Mouse (Mus musculus) layer of hippocampus, adult 9-11 months (tissue): Measurements from ENCODE around the gene 4932438A13Rik.
A peak's percentile ranks its signal among the peaks of the same experiment; 100 is the strongest.

Source experiments
- DNase-seq: peaks from one replicate; pipeline ENCODE4 v3.0.0; 2022

The 4932438A13Rik gene

DNA sequence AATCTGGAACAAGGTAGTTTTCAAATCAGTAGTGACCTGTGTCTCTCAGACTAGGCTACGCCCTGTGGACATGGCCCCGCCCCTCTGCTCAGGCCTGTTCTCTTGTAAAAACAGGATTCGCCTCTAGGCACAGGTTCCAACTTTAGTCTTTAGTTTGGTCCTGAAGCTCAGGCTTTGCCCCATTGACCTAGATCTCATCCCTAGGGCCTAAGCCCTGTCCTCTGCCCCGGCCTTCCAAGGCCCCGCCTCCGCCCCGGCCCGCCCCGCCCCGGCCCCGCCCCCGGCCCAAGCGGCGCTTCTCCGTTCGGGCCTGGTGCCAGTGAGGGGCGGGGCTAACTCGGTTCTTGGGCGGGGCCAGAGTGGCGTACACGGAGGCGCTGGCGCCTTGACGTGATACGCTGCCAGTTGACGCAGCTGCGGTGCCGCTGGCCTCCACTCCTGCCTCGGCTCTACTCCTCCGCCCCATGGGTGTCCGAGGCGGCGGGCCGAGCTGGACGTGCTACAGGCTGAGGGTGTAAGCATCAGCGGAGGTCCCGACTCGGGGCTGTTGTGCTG lies at the start of gene 4932438A13Rik:
TSS of gene 4932438A13Rik (plus strand) at position 384 of the 555 bp plus-strand sequence.
- peak; percentile 94 for DNase-seq

DNA sequence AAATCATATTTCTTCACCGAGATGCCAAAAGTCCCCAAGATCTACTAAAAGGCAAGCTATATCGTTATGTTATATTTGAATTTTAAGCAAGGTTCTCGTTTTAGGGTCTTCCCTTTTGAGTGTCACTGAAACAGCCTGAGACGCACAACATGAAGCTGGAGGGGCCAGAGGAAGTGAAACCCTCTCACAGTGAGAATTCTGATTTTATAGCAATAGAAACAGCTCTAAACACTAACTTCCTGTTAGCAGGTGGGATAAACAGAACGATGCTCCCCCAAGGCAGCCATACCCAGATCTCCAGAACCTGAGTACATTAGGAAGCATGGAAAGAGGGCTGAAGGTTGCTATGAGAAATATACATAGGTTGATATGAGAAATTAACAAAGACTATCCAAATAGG lies 46.3 kb upstream of the 4932438A13Rik start:
- DNase-seq, result no peak

DNA sequence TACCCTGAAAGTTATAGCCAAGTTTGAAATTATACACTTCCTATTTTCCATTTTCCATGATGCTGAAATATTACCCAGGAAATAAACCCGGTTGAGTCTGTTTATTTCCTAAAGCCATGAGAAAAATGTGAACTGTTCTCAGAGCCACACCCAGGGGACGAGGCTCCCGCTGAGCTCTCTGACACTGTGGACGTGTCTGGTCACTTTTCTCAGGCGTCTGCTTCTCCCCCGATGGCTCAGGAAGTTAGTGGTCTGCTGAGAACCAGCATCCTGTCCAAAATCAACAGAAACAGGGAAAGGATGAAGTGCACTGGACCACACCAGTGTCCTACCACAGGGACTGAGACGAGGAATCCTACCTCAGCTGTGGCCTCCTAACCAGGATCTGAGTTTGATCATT lies 43.5 kb upstream of the 4932438A13Rik start:
- no peak for DNase-seq

DNA sequence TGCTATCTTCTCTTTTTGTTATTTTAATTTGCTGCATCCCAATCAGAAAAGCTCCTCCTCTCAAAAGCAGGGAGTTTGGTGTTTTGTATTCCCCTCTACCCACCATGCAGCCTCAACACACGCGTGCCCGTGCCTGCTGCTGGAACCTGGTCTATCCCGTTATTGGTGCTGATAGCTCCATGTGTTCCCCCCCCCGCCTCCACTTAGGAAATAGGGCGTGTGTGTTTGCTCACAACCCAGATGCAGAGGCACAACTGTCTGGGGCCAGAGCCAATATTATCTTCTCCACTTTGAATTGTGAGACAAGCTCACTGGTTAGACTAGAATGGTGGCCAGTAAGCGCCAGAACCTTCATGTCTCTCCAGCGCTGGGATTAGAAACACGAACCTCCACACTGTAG lies 41.9 kb upstream of the 4932438A13Rik start:
- no peak for DNase-seq

DNA sequence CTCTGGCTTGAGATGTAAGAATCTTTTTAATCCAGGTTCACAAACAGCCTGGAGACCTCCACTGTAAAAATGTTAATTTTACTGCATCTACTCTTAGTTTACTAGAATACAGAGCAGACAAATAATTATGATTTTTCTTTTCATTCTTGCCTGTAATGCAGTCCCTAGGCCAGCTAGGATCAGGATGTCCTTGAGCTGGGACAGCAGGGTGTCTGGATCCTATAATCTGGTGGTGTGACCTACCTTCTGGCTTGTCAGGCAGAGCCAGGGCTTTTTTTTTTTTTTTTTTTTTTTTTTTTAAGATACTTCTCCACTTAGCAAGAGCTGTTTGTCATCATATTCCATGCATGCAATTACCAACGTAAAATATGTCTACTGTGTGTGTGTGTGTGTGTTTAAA lies 37.8 kb upstream of the 4932438A13Rik start:
- no peak for DNase-seq

DNA sequence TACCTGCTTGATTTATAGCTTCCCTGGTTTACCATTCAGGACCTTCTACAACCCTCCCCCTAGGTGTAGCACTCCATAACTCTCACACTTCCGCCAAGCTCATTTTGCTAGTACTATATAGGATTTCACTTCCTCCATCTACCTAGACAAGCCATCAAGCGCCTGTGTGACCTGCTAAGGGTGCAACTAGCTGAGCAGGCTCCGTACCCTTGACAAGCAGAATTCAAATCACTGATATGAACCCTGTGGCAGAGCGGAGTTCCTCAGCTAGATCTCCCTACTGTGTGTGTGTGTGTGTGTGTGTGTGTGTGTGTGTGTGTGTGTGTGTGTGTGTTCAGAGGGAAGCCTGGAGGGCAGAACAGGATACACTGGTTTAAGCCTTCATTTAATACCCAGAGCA lies 37.4 kb upstream of the 4932438A13Rik start:
- no peak for DNase-seq

DNA sequence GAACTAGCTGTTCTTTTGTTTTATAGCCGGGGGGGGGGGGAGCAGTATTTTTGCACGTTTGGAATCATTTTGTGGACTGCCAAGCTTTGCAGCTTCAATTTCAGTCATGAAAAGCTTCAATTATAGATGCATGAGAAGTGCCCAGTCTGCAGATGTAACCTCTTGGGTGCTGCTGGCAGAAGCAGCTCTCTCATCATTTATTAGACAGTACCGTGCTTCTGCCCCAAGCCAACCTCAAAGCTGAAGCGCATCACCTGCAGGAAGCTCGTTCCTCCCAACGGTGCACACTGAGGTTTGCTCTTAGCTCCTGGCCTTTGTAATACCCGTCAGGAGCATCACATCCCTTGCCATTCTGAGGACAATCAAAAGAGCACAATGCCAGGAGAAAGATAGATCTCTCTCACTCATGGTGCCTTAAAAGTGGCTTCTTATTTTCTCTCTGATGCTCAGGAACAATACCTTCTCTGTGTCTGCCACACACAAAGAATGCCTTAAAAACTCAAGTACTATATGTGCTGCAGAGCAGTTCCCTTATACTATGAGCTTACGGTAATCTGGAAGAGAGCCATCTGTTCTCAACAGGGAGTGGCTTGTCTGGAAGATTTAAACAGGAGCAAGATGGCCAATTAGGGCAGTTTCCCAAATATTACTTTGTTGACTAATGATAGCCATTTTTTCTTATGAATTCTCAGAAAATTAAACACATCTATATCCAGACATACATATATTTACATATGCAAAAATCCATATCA lies 35.5 kb upstream of the 4932438A13Rik start:
- DNase-seq, result no peak

DNA sequence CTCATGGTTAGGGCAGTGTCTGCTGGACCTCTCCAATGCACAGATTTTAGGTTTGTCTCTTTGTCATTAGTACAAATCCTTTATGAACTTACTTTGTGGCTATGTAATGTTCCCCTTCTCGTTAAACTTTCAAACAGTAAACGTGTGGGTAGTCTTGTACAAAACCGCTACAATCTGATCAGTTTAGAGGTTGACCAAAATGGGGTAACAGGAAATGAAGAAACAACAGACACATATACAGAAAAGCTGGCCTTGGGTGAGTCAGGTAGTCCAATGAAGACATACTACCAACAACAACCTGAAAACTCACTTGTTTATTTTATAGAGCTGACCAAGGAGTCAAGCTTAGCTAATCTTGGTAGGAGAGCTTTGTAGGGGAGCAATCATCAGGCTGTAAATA lies 32.7 kb upstream of the 4932438A13Rik start:
- DNase-seq, result no peak

DNA sequence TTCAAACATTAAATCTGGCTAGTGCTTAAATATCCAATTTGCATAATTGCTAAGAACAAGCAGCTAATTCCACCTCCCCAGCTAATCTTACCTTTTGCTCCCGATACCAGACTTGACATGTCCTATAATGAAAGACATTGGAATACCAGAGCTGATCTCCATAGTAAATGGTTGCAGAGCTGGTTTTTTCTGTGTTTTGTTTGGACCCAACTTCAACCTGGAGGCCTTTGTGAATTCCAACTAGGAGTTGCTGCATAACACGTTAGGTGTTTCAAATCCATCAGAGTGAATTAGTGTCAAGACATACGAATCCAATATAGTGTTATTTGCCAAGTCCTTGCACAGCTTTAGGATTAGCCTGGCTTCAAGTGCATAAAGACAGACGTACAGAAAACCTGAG lies 28.5 kb upstream of the 4932438A13Rik start:
- DNase-seq, result no peak

DNA sequence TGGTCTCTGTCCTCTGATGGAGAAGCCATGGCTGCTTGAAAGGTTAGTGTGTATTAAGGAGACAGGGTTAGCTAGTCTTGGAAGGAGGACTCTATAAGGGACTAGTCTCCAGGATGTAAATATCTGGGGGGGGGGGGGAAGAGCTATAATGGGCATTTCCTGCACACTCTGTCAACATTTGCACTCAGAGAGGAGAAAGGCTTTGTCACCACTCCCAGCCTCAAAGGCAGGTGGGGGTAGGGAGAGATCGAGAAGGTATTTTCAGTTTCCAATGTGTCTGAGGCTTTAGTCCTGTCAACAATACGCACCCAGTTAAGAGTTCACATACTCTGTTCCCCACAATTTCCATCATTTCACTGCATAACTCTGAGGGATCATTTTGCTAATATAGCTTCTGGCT lies 28.1 kb upstream of the 4932438A13Rik start:
- DNase-seq, result no peak

DNA sequence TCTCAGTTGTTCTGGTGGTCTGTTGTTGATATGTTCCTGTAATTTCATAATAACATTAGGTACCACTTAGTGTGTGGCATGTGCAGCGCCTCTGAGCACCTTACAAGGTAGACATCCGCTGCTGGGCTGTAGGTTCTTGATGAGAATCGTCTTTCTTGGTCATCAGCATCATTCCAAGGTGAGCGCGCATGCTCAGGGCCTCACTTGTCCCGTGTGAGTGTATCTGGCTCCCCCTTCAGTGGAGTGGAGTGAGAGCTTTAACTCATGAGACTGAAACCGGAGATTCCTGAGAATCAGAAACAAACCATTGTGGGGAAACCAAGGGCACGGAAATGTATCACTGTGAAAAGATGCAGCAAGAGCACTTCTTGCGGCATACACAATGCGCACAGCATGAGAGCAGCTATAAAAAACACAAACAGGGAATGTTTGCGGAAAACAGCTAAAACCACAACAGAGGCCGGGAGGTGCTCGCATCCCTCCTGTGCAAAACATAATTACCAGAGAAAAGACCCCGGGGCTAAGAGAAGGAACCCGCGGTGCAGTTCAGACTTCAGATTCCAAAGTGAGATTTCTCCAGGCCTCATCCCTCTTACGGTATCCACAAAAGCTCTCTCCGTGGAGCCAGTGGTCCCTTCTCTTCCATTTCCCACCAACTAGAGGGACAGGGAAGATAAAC lies 27.2 kb upstream of the 4932438A13Rik start:
- DNase-seq, result peak; percentile 16

DNA sequence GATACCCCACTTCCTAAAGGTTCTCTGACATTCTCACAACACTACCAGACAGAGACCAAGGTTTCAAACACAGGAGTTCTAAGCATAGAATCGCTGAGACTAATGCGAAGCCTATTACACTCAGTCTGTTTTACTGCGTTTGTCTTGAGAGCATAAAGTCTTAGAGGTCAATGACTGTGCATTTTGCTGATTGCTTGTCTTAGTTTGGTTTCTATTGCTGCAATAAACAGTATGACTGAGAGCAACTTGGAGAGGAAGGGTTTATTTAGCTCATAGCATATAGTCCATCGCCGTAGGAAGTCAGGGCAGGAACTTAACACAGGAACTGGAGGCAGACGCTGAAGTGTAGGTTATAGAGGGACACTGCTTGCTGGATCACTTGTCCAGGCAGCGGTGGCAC lies 26.1 kb upstream of the 4932438A13Rik start:
- no peak for DNase-seq

DNA sequence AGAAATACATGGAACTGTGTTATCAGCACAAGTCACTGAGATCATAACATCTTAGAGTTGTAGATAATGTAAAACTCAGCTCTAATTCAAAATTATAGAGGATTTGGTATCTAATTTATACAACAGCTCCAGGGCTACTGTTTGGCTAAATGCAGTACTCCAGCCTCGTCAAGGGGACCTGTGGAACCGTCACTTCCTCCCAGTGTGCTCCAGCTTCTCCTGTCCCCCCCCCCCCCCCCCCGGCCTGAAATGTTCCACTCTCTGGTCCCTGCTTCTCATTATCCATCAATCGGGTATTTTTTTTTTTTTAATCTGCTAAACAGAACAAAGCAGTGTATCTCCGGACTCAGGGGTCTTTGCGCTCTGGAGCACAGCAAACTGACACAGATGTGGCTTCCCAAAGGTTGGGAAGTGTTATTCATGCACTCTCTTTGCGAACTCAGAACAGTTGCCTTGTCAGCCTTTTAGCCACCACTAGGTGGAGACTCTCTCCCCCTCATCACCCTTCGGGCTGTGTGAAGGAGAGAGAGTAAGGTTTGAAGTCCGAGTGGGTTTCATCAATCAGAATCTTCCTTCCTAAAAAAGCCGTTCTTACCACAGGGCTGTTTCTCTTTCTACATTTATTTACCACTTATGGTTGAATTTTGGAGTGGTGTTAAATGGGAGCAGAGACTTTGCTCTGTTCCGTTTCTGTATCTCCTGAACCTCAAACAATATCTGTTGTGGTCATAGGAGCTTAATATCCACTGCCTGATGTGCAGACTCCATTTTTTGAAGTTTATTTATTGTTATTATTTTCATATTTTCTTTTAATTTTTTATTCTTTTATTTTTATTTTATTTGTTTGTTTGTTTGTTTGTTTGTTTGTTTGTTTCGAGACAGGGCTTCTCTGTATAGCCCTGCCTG lies 22.0 kb upstream of the 4932438A13Rik start:
- peak; percentile 33 for DNase-seq

DNA sequence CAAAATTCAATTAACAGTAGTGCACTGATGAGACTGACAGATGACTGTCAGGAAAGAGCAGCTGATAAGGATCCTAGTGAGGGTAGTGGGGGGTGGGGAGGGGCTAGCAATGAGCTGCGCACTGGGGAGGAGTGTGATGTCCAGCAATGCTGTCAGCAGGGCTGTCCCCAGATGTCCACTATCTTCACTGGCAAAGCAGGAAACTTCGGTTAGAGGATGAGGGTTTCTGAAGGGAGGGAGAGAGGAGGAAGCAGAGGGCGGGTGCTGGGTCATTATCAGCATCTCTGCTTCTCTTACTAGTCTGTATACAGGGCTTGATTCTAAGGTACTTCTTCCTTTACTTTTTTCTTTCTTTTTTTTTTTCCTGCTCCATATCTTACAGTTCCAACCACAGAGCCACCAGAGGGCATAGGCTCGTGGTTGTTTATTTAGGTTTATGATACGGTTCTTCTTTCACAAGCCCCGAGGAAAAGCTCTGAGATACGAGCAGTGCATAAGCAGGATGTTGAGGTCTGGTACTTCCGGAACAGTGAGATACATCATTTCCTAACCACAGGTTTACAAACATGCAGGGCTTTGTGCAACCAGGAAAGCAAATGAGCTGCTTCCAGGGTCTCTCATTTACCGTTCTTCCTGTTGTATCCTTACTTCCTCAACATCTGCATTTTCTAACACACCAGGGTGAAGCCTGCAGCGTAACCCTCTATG lies 9.0 kb upstream of the 4932438A13Rik start:
- no peak for DNase-seq

DNA sequence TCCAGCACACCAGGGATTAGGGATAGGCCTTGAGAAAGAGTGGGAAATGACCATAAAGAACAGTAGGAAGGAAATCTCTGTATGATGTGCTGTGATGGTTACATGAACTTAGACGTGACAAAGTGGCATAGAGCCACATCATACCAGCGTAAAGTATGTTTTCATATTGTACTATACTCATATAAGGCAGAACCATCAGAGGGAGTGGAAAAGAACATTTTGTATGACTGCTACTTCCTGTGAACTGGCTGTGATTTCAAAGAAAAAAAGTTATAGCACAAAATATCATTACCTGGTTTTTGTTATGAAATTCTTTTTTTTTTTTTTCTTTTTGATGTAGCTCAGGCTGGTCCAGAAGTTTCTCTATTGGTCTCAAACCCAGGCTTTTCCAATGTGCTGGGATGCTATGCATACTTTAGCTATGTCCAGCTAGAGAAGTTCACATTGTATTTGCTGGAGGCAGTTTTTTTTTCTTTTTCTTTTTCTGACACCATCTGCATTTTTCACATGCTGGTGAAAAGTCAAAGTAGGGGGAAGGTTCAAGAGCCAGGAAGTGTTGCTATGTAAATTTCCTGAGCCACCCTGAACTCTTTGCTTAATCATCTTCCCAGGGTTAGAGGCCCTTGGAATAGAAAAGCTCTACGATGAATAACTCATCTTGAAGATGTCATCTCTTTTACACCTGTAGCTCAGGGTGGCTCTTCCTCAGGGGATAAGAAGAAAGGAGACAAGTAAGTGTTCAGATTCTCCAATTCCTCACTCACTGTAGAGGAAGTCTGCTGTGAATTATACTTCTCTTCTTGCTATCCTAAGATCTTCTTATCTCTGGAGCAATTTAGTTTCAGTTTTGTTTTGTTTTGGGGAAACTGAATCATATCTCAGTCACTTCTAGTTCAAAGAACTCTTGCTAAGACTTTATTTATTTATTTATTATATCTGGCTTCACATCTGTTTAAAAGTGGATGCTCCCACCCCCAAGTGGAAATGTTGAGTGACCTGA lies 1.2 kb upstream of the 4932438A13Rik start:
- no peak for DNase-seq

DNA sequence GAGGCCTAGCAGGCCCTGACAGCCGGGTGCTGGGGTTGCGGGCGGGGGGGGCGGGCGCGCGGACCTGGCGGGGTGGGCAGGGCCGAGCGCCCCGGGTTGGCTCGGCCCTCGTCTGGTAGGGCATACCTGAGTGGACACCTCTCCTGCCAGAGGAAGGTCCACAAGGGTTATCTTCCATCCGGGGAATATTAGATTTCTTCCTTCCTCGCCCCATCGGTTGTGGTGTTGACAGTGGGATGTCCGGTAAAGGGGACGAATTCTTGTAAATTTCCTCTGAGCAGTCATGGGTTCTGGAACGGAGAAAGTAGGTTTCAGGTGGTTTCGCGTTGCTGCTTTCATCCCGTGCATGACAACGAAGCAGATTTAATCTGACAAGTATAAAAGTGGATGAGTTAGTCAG lies 523 bp downstream of the 4932438A13Rik start:
- no peak for DNase-seq

DNA sequence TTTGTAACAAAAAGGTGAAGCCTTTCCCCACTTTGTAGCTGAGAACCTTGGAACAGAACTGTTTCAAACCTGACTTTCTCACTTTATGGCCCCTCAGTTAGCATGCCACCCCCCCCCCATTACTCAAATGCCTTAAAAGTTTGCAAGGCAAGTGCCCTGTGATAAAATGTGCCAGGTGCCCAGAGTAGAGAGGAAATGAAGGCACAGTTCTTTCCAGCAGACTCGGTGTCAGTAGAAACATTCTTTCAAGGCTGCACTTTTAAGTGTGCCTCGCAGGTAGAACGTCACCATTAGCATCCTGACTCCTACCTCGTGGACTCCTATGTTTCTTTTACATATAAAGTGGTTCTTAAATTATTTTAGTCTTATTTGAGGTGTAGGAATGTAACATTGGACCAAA lies 977 bp downstream of the 4932438A13Rik start:
- DNase-seq, result no peak

DNA sequence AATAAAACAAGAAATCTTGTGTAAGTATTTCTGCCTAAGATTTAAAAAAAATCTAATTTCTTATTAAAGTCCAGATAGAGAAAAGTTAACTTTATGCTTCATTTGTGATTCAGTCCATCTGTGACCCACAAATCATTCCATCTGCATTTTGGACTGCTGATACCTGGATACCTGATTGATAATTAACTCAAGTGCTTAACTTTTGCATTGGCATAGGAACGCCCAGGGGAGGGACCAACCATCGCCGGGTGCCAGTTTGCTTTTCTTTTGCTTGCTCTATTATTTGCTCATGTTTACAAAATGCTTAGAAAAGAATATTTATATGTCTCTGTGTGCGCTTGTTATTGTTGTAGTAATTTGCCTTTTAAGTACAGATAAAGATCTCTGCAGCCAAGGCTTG lies 1.6 kb downstream of the 4932438A13Rik start:
- DNase-seq, result no peak

DNA sequence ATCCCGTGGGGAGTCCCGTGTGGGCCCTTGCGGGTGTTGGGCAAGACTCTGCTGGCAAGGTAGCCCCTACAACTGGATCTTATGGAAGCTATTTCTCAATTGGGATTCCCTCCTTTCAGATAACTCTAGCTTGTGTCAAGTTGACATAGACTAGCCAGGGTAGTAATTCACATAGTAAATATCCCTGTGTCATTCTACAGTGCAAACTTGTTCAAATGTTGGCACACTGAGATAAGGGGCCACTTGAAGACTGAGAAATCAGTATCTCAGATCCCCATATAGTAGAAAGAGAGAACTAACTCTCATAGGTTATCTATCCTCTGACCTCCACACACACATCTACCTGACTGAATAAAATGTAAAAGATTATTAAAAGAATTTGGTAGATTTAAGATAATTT lies 42.5 kb downstream of the 4932438A13Rik start:
- no peak for DNase-seq

DNA sequence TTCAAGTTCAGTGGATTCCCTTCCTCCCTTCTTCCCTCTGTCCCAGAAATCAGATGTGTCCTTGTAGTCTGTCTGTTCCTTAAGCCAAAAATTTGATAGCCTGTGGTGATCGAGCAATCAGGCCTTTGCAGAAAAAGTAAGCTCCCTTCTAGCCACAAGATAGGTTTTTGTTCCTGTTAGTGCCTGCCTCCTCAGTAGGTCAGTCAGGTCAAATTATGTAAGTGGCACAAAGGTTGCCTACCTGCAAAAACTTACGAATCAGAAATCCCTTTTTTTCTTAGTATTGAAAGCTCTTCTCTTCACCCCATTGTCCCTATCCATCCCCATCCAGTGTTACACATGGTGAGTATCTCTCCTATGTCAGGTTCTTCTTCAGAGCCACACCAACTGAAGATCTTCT lies 54.9 kb downstream of the 4932438A13Rik start:
- DNase-seq, result no peak

DNA sequence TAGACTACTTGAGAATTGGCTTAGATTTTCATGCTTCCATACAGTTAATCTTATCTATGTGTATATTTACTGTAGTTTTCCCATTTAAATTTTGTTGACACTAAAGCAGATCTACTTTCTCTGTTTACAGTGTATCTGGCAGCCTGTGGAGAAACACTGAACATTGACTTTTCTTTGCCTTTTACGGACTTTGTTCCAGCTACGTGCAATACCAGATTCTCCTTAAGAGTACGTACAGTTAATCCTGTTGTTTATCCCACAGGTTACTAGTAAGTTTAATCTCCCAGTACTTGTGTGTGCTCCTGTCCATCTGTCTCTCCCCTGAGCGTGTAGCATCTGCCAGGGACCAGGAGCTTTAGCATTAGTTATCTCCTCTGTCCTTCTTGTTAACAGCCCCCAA lies 55.4 kb downstream of the 4932438A13Rik start:
- DNase-seq, result no peak
